Mouse (Mus musculus): Measurements from ENCODE around the gene Gm11568.
"Not testable (repeated sequence)": the region's sequence is repeated elsewhere in the genome, so short reads cannot be mapped to it uniquely, and the experiment has no call there.

Gm11568 gene

GRCm38 (mm10) chr11:99857617-99858016 is at the start of gene Gm11568:
TSS of gene Gm11568 (plus strand) at chr11:99857917.
- DNase-seq = no peak

- DNase-seq = not testable (repeated sequence)
These were observed 47.9 kb upstream of the Gm11568 start, which contains the start of gene Krtap4-13 for GRCm38 (mm10) chr11:99809792-99810191. TSS of gene Krtap4-13 (minus strand) at chr11:99809892.

- not testable (repeated sequence) for DNase-seq
These were observed 42.2 kb upstream of the Gm11568 start, which contains the start of gene Gm11564 for GRCm38 (mm10) chr11:99815566-99815965. TSS of gene Gm11564 (minus strand) at chr11:99815666.

DNA sequence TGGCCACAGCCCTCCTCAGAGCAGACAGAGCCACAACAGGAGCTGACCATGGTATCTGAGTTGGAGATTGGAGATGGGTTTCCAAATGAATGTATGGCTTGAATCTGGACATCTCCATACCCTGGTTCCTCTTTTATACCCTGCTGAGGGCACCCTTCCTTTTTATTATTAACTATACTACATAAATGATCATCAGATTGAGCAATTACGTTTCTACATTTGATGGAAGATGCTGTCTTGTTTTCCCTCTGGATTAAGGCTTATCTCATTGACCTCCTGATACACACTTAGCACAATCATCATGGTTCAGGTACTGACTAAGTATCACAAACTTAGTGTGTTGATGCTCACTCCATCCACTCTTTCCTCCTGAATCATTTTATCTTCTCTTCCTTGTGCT is 19.8 kb upstream of the Gm11568 start, which contains the start of gene 2300003K06Rik:
TSS of gene 2300003K06Rik (minus strand) at position 101 of the 400 bp plus-strand sequence.
- DNase-seq = no peak

- no peak for DNase-seq
These were observed 15.5 kb upstream of the Gm11568 start for GRCm38 (mm10) chr11:99842185-99842584.

DNA sequence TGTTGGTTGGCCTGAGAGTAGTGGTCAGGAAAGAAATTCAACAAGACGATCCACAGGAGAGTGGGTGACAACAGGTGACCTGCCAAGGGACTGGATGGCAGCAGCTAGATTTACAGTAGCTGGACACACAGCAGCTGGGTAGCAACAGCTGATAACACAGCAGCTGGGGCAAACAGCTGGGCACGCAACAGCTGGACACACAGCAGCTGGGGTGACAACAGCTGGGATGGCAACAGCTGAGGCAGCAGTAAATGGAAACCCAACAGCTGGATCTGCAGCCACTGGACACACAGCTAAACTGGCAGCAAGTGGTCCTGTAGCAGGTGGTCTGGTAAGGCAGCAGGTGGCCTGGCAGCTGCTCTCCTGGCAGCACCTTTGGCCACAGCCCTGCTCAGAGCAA is 11.0 kb upstream of the Gm11568 start:
- DNase-seq = no peak

DNA sequence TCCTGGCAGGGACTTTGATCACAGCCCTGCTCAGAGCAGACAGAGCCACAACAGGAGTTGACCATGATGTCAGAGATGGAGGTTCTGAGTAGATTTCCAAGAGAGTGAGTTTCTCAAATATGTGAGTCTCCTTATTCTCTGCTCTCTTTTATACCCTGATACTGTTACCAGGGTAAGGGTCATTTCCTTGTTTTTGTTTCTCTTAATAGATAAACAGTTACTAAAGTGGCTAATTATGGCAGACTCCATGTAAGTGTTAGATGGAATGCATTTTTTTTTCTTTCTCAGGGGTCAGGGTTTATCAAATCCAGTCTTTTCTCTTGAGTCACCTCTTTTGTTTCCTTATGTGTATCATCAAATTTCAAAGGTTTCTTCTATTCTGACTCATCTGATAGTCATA is 6.2 kb upstream of the Gm11568 start, which contains the start of gene Krtap4-16:
TSS of gene Krtap4-16 (minus strand) at position 101 of the 400 bp plus-strand sequence.
- DNase-seq = no peak

DNA sequence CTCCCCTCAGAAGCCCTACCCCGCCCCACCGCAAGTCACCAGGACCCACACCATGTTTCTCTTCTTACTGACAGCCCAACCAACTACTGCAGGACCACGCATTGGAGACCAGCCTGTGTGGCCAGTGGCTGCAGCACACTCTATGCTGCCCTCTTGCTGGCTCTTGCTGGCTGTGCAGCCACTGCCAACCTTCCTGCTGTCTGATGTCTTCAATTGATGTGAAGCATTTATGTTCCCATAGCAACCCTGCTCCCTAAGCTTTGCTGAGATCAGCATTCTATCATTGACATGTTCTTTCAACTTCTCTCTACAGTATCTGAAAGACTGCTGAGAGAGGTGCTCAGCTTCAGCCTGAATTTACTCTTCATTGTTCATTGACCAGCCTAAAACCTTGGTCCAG is 3.6 kb upstream of the Gm11568 start:
- no peak for DNase-seq

DNA sequence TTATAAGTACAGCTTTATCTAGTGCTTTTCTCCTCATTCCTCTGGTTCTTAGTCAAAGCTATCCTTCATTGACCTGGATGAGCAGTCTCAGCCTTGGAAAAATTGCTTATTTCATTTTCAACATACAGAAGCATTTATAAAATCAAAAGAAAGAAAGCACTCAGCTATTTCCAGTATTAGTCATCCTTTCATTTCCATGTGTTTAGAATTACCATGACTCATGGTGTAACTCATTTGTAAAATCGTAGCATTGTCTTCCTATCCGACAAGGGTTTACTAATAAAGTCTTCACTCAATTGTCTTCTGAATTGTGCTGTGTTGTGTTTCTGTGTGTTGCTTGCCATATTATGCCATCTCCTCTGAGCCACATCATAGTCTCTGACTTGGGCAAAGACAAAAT is 1.0 kb downstream of the Gm11568 start:
- DNase-seq = no peak

GRCm38 (mm10) chr11:99864176-99864575 is 6.5 kb downstream of the Gm11568 start, which contains the start of gene Gm11559:
TSS of gene Gm11559 (plus strand) at chr11:99864476.
- not testable (repeated sequence) for DNase-seq

DNA sequence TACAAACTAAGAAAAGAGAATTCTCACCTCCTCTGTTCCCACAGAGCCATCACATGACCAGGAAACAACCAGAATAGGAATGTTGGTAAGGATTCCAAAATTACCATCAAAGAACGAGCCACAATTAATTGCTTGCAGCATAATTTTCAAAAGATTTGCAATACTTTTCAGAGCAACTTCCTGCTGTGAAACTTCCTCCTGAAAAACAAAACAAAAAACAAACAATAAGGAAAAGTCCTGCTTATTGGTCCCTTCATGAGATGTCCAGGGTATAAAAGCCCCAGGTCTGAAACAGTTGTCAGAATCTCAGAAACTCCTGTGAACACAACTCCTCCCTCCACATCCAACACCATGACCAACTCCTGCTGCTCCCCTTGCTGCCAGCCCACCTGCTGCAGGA is 15.4 kb downstream of the Gm11568 start, which contains the start of gene Krtap9-1:
TSS of gene Krtap9-1 (plus strand) at position 301 of the 400 bp plus-strand sequence.
- DNase-seq = not testable (repeated sequence)

- not testable (repeated sequence) for DNase-seq
These were observed 21.2 kb downstream of the Gm11568 start, which contains the start of gene Gm11567 for GRCm38 (mm10) chr11:99878887-99879286. TSS of gene Gm11567 (plus strand) at chr11:99879187.

DNA sequence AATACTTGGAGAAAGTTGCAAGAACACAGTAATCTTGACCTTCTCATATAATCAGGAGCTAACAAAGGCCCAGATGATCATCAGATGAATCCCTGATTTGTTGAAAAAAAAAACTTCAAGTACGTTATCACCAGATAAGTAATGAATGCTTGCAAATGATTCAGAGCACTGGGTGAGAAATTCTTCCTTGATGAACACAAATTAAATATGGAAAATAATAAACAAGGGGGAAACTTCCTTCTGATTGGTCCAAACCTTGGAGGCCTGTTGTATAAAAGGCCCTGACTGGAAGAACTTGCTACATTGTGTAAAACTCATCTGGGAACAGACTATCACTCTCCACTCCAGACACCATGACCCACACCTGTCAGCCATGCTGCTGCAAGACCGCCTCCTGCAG is 49.9 kb downstream of the Gm11568 start, which contains the start of gene Krtap31-1:
TSS of gene Krtap31-1 (plus strand) at position 301 of the 400 bp plus-strand sequence.
- DNase-seq = no peak
